Mouse (Mus musculus) limb, embryonic 13.5 days (tissue): ENCODE measurements around the gene Psmd5. TPM values are rescaled to one million over a fixed set of nuclear protein-coding genes. Genes with fewer than 3 reads are reported as not detected.

ENCODE experiments used
- polyA plus RNA-seq: library from polyadenylated mRNA; unstranded; fragments of >200 nt; fragmentation: Nextera tagmentation; extraction: Ambion mirVana; gene quantifications from 2 replicates; pipeline ENCODE4 v1.2.1, GENCODE M21; 2015

Psmd5 gene
- polyA plus RNA-seq, 1 experiment from 2014 or later = 101 TPM

Other genes starting within 250 kb of the Psmd5 start
- gene Gapvd1, start 119.7 kb downstream of the Psmd5 start, polyA plus RNA-seq = 89.7 and 97.3 TPM in 2 replicates
- gene Hspa5, start 103.0 kb downstream of the Psmd5 start, polyA plus RNA-seq = 842 and 937 TPM in 2 replicates
- 37.8 and 41.4 TPM in 2 replicates for gene Rabepk, start 75.1 kb downstream of the Psmd5 start, polyA plus RNA-seq
- 93.1 and 93.4 TPM in 2 replicates for gene Fbxw2, start 48.7 kb downstream of the Psmd5 start, polyA plus RNA-seq
- gene Gm34653, start 42.0 kb downstream of the Psmd5 start, polyA plus RNA-seq = 0.09 TPM in 1 of 2 replicates, not detected in the other
- gene Cutal, start 572 bp downstream of the Psmd5 start, polyA plus RNA-seq = 0.09 and 0.26 TPM in 2 replicates
- 1.6 and 2.6 TPM in 2 replicates for gene Phf19, start 39.1 kb upstream of the Psmd5 start, polyA plus RNA-seq
- 3.3 TPM in 2 replicates for gene Traf1, start 86.8 kb upstream of the Psmd5 start, polyA plus RNA-seq
- gene Hc, start 186.5 kb upstream of the Psmd5 start, polyA plus RNA-seq = 0.10 TPM in 1 of 2 replicates, not detected in the other
- 0.28 and 0.60 TPM in 2 replicates for gene AI182371, start 226.6 kb upstream of the Psmd5 start, polyA plus RNA-seq
- gene Cntrl, start 234.5 kb upstream of the Psmd5 start, polyA plus RNA-seq = 27.2 and 27.3 TPM in 2 replicates